Mouse (Mus musculus) CD4-positive, CD25-positive, alpha-beta regulatory T cell, adult 2 months (primary cell): ENCODE results near the gene U2af1.
A peak's percentile ranks its signal among the peaks of the same experiment; 100 is the strongest.
"Not testable (repeated sequence)": the region's sequence is repeated elsewhere in the genome, so short reads cannot be mapped to it uniquely, and the experiment has no call there.

Experiments
- DNase-seq: peaks from one replicate; pipeline ENCODE4 v3.0.0-alpha.2; 2012; ENCODE audit warnings: low read depth, low spot score

The U2af1 gene

DNA sequence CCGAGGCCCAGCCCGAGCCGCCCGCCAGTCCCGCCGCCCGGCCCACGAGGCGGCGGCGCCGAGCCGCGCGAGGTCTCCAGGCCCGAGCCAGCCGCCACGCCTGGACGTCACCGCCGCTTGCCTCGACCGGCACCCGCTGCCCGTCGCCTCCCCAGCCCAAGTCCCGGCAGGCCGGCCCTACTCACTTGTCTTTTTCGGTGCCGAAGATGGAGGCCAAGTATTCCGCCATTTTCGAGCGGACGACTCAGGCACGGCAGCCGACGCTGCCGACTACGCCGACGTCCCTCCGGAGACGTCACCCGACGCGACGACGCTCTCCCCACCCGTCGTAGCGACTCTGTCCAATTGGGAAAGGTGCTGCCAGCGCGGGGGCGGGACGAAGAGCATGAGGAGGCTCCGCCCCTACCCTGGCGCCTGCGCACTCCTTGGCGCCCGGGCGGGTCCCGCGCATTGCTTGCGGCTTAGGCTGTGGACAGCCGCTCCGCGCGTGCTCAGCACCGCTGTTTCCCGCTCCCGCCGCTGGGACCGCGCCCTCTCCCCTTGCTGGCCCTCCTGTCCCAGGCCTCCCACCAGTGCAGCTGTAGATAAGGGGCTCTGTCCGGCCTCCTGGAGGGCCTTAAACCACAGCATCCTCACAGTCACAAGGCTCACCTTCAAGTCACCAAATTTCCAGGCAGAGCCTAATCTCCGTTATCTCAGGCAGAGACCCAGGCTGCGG lies at the start of gene U2af1:
Gene U2af1, minus strand, starts transcription at position 425 of the 718 bp plus-strand sequence.
- peak; percentile 99 for DNase-seq

- DNase-seq: no peak
Measured at GRCm38 (mm10) chr17:31705271-31706020, 46.8 kb upstream of the U2af1 start.

DNA sequence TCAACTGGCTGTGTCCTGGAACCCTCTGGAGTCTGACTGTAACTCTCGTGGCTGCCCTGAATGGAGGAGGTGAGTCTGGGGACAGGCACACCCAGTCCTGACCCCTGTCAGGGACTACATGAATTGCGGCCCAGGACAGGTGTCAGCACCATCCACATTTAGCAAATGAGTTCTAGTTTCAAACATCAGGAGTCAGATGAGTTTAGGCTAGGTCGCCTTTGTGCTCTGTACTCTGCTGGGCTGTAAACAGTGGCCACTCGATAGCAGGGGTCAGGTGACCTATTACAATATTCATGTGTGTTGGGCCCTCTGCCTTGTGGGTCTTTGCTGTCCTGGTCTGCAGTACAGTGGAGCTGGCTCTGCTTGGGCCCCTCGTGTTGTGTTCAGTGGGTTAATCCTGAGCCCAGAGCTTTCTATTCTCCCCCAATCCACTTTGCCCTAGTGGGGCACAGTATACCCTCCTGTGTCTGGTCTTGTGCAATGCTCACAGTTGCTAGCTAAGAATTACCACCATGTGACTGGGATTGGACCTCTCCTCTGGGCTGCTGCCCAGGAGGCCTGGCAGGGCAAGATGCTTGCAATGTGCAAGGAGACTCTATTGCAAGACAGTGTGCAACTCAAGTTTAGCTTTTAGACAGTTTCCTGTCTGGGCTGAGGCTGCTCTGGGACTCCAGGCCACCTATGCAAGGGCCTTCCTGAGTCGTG lies 44.7 kb upstream of the U2af1 start:
- DNase-seq: no peak

- no peak for DNase-seq
Measured at GRCm38 (mm10) chr17:31698347-31698746, 39.7 kb upstream of the U2af1 start.

DNA sequence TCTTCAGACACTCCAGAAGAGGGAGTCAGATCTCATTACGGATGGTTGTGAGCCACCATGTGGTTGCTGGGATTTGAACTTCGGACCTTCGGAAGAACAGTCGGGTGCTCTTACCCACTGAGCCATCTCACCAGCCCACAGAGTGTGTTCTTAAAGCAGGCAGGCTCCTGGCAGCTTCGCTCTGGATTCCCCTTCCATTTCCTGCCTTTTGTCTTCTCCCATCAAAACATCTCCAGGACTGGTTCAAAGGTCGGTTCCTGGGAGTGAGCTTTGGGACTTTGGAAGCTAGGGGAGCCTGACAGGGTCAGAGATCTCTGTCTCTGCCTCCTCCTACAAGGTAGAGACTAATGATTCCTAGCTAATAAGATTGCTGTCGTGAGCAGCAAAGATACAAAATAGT lies 36.7 kb upstream of the U2af1 start:
- not testable (repeated sequence) for DNase-seq

DNA sequence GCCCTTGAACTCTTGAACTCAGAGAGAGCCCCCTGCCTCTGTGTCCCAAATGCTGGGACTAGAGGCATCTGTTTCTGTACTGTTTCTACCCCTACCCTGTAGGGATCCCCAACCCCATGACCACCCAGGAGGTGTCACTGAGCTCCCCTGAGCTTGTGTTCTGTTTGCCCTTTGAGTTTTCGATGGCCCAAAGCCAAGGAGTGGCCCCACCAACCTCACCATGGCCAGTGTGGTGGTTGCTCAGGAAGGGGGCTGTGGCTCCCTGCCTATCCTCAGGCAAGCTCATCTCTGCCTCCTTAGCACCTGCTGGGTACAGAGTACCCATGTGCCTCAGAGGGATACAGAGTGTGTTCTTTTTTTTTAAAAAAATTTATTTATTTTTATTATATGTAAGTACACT lies 36.3 kb upstream of the U2af1 start:
- no peak for DNase-seq

GRCm38 (mm10) chr17:31694023-31694376 lies 35.3 kb upstream of the U2af1 start:
- DNase-seq: no peak

DNA sequence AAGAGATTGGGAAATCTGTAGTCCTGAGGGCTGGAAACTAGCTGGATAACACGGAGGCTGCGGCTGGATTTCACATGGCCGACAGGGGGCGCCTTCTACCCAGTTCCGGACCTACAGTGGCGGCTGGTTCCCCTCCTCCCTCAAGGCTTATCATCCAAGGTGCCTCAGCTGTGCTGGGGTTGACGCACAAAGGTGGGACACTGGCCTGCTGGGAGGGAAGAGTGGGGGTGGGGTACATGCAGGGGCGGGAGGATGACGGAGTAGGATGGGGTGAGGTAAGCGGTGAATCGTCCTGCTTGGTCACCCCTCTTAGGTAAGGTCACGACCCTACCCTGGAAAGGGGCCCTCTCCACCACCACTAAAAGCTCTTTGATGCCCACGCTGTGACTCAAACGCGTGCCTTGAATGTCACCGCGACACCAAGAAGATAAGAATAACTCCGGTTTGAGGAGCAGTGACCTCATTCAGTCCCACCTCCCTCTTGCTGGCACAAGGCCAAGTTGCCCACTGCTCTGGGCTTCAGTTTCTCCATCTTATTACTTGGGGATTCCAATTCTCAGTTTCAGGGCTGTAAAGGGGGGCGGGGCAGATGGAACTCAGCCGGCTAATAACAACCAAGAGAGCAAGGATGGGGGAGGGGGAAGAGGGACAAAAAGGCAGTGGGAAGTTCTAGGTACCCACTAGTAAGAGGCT lies 34.8 kb upstream of the U2af1 start:
- DNase-seq: peak; percentile 93

- no peak for DNase-seq
Measured at GRCm38 (mm10) chr17:31692918-31693317, 34.2 kb upstream of the U2af1 start.

DNA sequence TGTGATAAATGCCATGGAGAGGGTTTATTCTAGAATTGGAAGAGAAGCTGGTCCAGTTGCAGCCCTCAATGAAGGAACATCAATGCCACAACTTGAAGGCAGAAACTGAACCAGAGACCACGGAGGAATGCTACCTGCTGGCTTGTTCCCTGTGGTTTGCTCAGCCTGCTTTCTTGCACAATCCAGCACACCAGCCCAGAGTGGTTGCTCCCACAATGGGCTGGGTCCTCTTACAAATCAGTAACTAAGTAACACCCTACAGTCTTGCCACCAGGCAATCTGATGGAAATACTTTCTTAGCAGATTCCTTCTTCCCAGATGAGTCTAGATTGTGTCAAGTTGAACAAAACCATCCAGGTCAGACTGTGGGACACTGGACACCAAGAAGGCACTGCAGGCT lies 30.9 kb upstream of the U2af1 start:
- DNase-seq: no peak

GRCm38 (mm10) chr17:31688112-31688511 lies 29.4 kb upstream of the U2af1 start:
- no peak for DNase-seq

DNA sequence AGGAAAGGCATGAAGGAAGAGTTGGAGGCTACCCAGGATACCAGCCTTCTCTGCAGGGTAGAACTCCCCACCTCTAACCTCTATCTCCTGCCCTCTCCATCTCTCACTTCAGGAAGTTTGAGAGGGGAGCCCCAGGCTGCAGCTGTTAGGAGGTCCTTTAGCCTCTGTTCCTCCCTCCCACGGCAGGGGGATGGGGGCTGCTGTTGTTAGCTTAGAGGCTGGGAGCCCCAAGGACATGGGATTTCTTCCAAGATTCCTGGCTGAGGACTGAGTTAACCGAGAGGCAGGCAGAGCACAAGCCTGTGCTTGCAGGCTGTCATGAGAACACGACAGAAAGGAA lies 27.5 kb upstream of the U2af1 start:
- DNase-seq: no peak

GRCm38 (mm10) chr17:31685514-31686224 lies 27.0 kb upstream of the U2af1 start:
- peak; percentile 92 for DNase-seq

- DNase-seq: no peak
Measured at GRCm38 (mm10) chr17:31680450-31680849, 21.8 kb upstream of the U2af1 start.

DNA sequence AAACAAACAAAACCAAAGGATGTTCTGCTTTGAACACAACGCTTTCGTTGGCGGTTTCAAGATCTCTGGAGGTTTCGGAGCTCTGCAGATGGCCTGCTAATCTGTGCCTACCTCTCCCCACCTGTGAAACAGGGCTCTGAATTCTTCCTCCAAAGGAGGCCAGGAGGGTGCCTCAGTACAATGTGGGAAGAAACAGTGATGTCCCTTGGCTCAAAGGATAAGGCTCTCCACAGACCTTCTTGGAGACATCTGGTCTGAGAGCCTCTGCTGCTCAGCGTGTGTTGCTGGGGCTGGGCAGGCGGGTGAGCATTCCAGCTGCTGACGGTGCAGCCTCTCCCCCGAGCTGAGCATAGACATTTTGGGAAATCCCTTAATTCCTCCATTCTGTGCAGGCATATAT lies 18.8 kb upstream of the U2af1 start, which contains the start of gene Cryaa:
Gene Cryaa, plus strand, starts transcription at position 301 of the 400 bp plus-strand sequence.
- no peak for DNase-seq

DNA sequence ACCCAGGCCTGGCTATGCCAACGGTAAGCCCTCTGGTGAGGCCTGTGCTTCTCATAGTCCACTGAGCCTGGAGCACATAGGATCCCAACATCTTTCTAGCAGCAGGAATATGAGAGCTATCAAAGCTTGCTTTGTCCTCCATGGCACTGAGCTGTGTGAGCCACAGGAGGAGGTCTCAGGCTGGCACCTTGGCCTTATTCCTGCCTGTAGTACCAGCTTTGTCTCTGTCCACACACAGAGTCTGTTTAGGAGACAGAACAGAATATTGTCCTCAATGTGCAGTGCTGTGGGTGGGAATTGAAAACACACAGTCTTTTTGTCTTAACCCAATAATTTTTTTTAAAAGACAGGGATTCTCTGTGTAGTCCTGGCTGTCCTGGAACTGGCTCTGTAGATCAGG lies 15.7 kb upstream of the U2af1 start:
- DNase-seq: no peak

DNA sequence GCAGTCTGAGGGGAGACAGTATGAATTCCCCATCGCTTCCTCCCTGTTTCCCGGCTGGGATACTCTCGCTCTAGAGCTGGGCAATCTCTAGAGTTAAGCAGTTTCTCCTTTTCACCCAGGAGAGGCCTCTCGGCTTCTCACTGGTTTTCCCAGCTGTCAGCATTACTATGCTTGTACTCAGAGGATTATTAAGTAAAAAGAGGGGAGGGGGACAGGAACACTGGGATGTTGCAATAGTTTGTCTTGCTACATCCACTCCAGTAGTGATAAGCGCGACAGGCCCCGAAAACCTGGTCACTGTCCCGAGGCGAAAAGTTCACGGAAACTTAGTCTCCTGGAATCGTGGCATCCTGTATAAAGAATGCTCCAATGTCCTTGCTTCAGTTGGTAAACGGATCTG lies 13.6 kb upstream of the U2af1 start:
- DNase-seq: no peak

- no peak for DNase-seq
Measured at GRCm38 (mm10) chr17:31671698-31672097, 13.0 kb upstream of the U2af1 start.

GRCm38 (mm10) chr17:31670163-31670562 lies 11.5 kb upstream of the U2af1 start:
- no peak for DNase-seq

GRCm38 (mm10) chr17:31668306-31668705 lies 9.6 kb upstream of the U2af1 start:
- no peak for DNase-seq

DNA sequence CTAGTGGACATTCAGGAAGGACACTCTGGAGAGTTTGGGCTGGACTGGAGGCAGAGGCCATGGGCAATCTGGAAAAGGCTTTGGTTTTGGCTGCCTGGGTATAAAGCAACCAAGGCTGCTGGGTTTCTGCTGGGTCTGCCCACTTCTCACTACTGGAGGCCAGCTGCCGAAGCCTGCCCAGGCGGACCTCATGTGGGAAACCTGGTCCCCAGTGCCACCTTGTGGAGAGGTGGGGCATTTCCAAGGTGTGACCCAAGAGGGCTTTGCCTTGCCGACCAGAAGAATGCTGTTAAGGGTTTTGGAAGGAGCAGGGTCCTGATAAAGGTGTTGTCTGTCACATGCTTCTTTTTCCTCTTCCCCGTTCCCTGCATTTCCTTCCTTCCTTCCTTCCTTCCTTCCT lies 6.1 kb upstream of the U2af1 start:
- peak; percentile 90 for DNase-seq
